Mouse (Mus musculus) bone marrow, adult 2 months (tissue): ENCODE data around the gene Myh9. TPM values are rescaled to one million over a fixed set of nuclear protein-coding genes. Genes with fewer than 3 reads are reported as not detected.
"Not testable (repeated sequence)": the region's sequence is repeated elsewhere in the genome, so short reads cannot be mapped to it uniquely, and the experiment has no call there.

ENCODE experiments used
- H3K27ac ChIP-seq: fragments of 200-500 bp; 2 replicates; pipeline ENCODE4 v1.5.1; 2012; ENCODE audit warnings: low read depth, mild to moderate bottlenecking, control low read depth, inconsistent platforms, low read length; ENCODE audit not compliant: control insufficient read depth, poor library complexity, insufficient read depth
- H3K4me1 ChIP-seq: fragments of 200-500 bp; 2 replicates; pipeline ENCODE4 v1.6.1; 2011; ENCODE audit warnings: low read length; ENCODE audit not compliant: control insufficient read depth, insufficient read depth
- H3K4me3 ChIP-seq: fragments of 200-500 bp; replicated peaks from 2 replicates; pipeline ENCODE3; 2011; ENCODE audit warnings: mild to moderate bottlenecking, low read depth, low read length, control low read depth; ENCODE audit not compliant: control insufficient read depth
- CTCF ChIP-seq: fragments of 200-500 bp; IDR thresholded peaks from 2 replicates; pipeline ENCODE4 v1.5.1; 2011; ENCODE audit warnings: low read length, control low read depth; ENCODE audit not compliant: control insufficient read depth, insufficient read depth
- POLR2A ChIP-seq: fragments of 200-500 bp; IDR thresholded peaks from 2 replicates; pipeline ENCODE4 v1.6.1; 2011; ENCODE audit warnings: low read depth, mild to moderate bottlenecking, control low read depth, low read length, borderline replicate concordance; ENCODE audit not compliant: control insufficient read depth
- WGBS: fragments of 180-500 bp; shearing (Covaris S2); methylation state at CpG from one replicate; pipeline ENCODE4 v1.1.7; 2018; 5-methylcytosine and 5-hydroxymethylcytosine counted together
- polyA plus RNA-seq: library from polyadenylated mRNA; stranded (reverse); fragments of >200 nt; gene quantifications from 2 replicates; pipeline ENCODE4 v1.2.4, GENCODE M21; 2011; ENCODE audit warnings: low replicate concordance; ENCODE audit not compliant: missing spikeins, insufficient read depth, insufficient read length

Myh9 gene
- polyA plus RNA-seq, 1 experiment: 399 TPM

- H3K4me3 ChIP-seq: peak overlapping the region; percentile 36
- WGBS: 43% methylated on average over 9 of the region's 9 CpGs
- H3K4me1 ChIP-seq: peaks cover 7% of the 10 kb centered on the region
- H3K27ac ChIP-seq: peak overlapping the region; percentile 85
- TF ChIP-seq POLR2A: no peak
These were observed 32.8 kb upstream of the Myh9 start for GRCm38 (mm10) chr15:77874807-77875206.

- Histone ChIP-seq H3K4me3 (peak overlapping the region; percentile 36), H3K4me1 (peaks cover 6% of the 10 kb centered on the region; the same call in 1 of the 2 replicates), H3K27ac (peak overlapping the region; percentile 85)
- TF ChIP-seq CTCF: no peak
- WGBS: 46% methylated on average over 4 of the region's 4 CpGs
These were observed 32.3 kb upstream of the Myh9 start for GRCm38 (mm10) chr15:77874310-77874709.

GRCm38 (mm10) chr15:77873564-77873963, 31.6 kb upstream of the Myh9 start:
- H3K27ac ChIP-seq: no peak overlapping the region; the same call in 1 of the 2 replicates
- WGBS: 80% methylated on average over 2 of the region's 2 CpGs
- no peak for TF ChIP-seq POLR2A
- no peak for TF ChIP-seq CTCF
- H3K4me3 ChIP-seq: peak overlapping the region; percentile 56
- peaks cover 6% of the 10 kb centered on the region; the same call in 1 of the 2 replicates for H3K4me1 ChIP-seq

- WGBS: 90% methylated on average over 3 of the region's 3 CpGs
- peaks cover 6% of the 10 kb centered on the region; the same call in 1 of the 2 replicates for H3K4me1 ChIP-seq
- no peak for TF ChIP-seq POLR2A
- no peak for TF ChIP-seq CTCF
- H3K4me3 ChIP-seq: no peak overlapping the region
- H3K27ac ChIP-seq: no peak overlapping the region
These were observed 31.0 kb upstream of the Myh9 start for GRCm38 (mm10) chr15:77872996-77873395.

- 84% methylated on average over 5 of the region's 5 CpGs for WGBS
- H3K27ac ChIP-seq: no peak overlapping the region
- no peak overlapping the region for H3K4me3 ChIP-seq
- TF ChIP-seq CTCF (no peak), POLR2A (no peak)
- H3K4me1 ChIP-seq: no peaks in the 10 kb centered on the region
These were observed 26.4 kb upstream of the Myh9 start for GRCm38 (mm10) chr15:77868340-77868739.

GRCm38 (mm10) chr15:77867231-77867968, 25.4 kb upstream of the Myh9 start:
- WGBS: 60% methylated on average over 9 of the region's 10 CpGs

GRCm38 (mm10) chr15:77866583-77867220, 24.7 kb upstream of the Myh9 start:
- H3K4me1 ChIP-seq: no peaks in the 10 kb centered on the region
- WGBS: 77% methylated on average over 11 of the region's 11 CpGs
- no peak overlapping the region for H3K27ac ChIP-seq
- TF ChIP-seq POLR2A: no peak
- TF ChIP-seq CTCF: no peak
- no peak overlapping the region for H3K4me3 ChIP-seq

More at GRCm38 (mm10) chr15:77867231-77867968, 25.4 kb upstream of the Myh9 start:
- not testable (repeated sequence) for H3K4me1 ChIP-seq, H3K27ac ChIP-seq, H3K4me3 ChIP-seq

- Histone ChIP-seq H3K4me3 (no peak overlapping the region), H3K27ac (no peak overlapping the region), H3K4me1 (no peaks in the 10 kb centered on the region)
- TF ChIP-seq CTCF (no peak), POLR2A (no peak)
- WGBS: 79% methylated on average over 9 of the region's 9 CpGs
These were observed 22.2 kb upstream of the Myh9 start for GRCm38 (mm10) chr15:77864063-77864758.
